Mouse (Mus musculus): ENCODE data around the gene 1700016C15Rik. TPM values are rescaled to one million over a fixed set of nuclear protein-coding genes. Genes with fewer than 3 reads are reported as not detected.

Gene 1700016C15Rik
- polyA plus RNA-seq, 1 experiment from 2014 or later: not detected

GRCm38 (mm10) chr1:177777397-177777796, 47.8 kb downstream of the 1700016C15Rik start:
- no peak overlapping the region for H3K27ac ChIP-seq (ENCODE audit: low read length)
- no peak overlapping the region for H3K4me3 ChIP-seq (replicated peaks; ENCODE audit: low read length)
- WGBS: 85% methylated on average over 2 of the region's 2 CpGs
- no peaks in the 10 kb centered on the region for H3K9me3 ChIP-seq (ENCODE audit: control insufficient read depth, low read length)
- ATAC-seq: no peak
- H3K9ac ChIP-seq (replicated peaks; ENCODE audit: low read depth, low read length): no peak overlapping the region
- no peaks in the 10 kb centered on the region for H3K27me3 ChIP-seq (replicated peaks; ENCODE audit: control insufficient read depth, insufficient read depth, low read length)
- peaks cover 10% of the 10 kb centered on the region for H3K36me3 ChIP-seq (ENCODE audit: control insufficient read depth, insufficient read depth)
- no peak overlapping the region for H3K4me2 ChIP-seq (ENCODE audit: low read length)
- no peaks in the 10 kb centered on the region for H3K4me1 ChIP-seq (replicated peaks; ENCODE audit: control insufficient read depth, insufficient read depth, low read length)

GRCm38 (mm10) chr1:177792835-177793234, 63.2 kb downstream of the 1700016C15Rik start:
- Histone ChIP-seq H3K27me3 (replicated peaks; ENCODE audit: control insufficient read depth, insufficient read depth, low read length) (no peaks in the 10 kb centered on the region), H3K27ac (ENCODE audit: low read length) (no peak overlapping the region), H3K9me3 (ENCODE audit: control insufficient read depth, low read length) (0 out of 2 replicates have a peak, but pooled peaks cover 5% of the 10 kb centered on the region), H3K4me2 (ENCODE audit: low read length) (no peak overlapping the region), H3K4me3 (replicated peaks; ENCODE audit: low read length) (no peak overlapping the region), H3K9ac (replicated peaks; ENCODE audit: low read depth, low read length) (no peak overlapping the region), H3K4me1 (replicated peaks; ENCODE audit: control insufficient read depth, insufficient read depth, low read length) (peaks cover 11% of the 10 kb centered on the region), H3K36me3 (ENCODE audit: control insufficient read depth, insufficient read depth) (no peaks in the 10 kb centered on the region)
- no peak for ATAC-seq
- 88% methylated on average over 3 of the region's 3 CpGs for WGBS

- Histone ChIP-seq H3K27ac (ENCODE audit: low read length) (no peak overlapping the region), H3K4me2 (ENCODE audit: low read length) (peak overlapping the region; percentile 73), H3K9me3 (ENCODE audit: control insufficient read depth, low read length) (no peaks in the 10 kb centered on the region), H3K9ac (replicated peaks; ENCODE audit: low read depth, low read length) (0 out of 2 replicates have a peak overlapping the region, but pooled peaks have one; percentile 26), H3K36me3 (ENCODE audit: control insufficient read depth, insufficient read depth) (no peaks in the 10 kb centered on the region), H3K27me3 (replicated peaks; ENCODE audit: control insufficient read depth, insufficient read depth, low read length) (no peaks in the 10 kb centered on the region), H3K4me3 (replicated peaks; ENCODE audit: low read length) (peak overlapping the region; percentile 74), H3K4me1 (replicated peaks; ENCODE audit: control insufficient read depth, insufficient read depth, low read length) (peaks cover 11% of the 10 kb centered on the region)
- WGBS: 7% methylated on average over 8 of the region's 8 CpGs
- no peak for ATAC-seq
Observed at GRCm38 (mm10) chr1:177794866-177795265, 65.3 kb downstream of the 1700016C15Rik start.

GRCm38 (mm10) chr1:177795421-177796192, 66.0 kb downstream of the 1700016C15Rik start:
- peaks cover 11% of the 10 kb centered on the region for H3K4me1 ChIP-seq (replicated peaks; ENCODE audit: control insufficient read depth, insufficient read depth, low read length)
- peak overlapping the region; percentile 73 for H3K4me2 ChIP-seq (ENCODE audit: low read length)
- peak overlapping the region; percentile 76 for H3K9ac ChIP-seq (replicated peaks; ENCODE audit: low read depth, low read length)
- ATAC-seq: peak; percentile 36
- WGBS: under 1% methylated on average over 41 of the region's 41 CpGs
- H3K4me3 ChIP-seq (replicated peaks; ENCODE audit: low read length): peak overlapping the region; percentile 74
- H3K27ac ChIP-seq (ENCODE audit: low read length): peak overlapping the region; percentile 84
- H3K27me3 ChIP-seq (replicated peaks; ENCODE audit: control insufficient read depth, insufficient read depth, low read length): no peaks in the 10 kb centered on the region
- H3K36me3 ChIP-seq (ENCODE audit: control insufficient read depth, insufficient read depth): no peaks in the 10 kb centered on the region
- no peaks in the 10 kb centered on the region for H3K9me3 ChIP-seq (ENCODE audit: control insufficient read depth, low read length)

- peak within 1 kb of the TSS; percentile 76 for H3K9ac ChIP-seq (replicated peaks; ENCODE audit: low read depth, low read length)
- peak; percentile 98 for ATAC-seq
- peak within 1 kb of the TSS; percentile 74 for H3K4me3 ChIP-seq (replicated peaks; ENCODE audit: low read length)
- peaks cover 11% of the 10 kb centered on the region for H3K4me1 ChIP-seq (replicated peaks; ENCODE audit: control insufficient read depth, insufficient read depth, low read length)
- peak within 1 kb of the TSS; percentile 73 for H3K4me2 ChIP-seq (ENCODE audit: low read length)
- WGBS: 1% methylated on average over 49 of the region's 64 CpGs
- H3K27ac ChIP-seq (ENCODE audit: low read length): peak within 1 kb of the TSS; percentile 84
- H3K9me3 ChIP-seq (ENCODE audit: control insufficient read depth, low read length): no peaks in the 10 kb centered on the region
- H3K27me3 ChIP-seq (replicated peaks; ENCODE audit: control insufficient read depth, insufficient read depth, low read length): no peaks in the 10 kb centered on the region
- H3K36me3 ChIP-seq (ENCODE audit: control insufficient read depth, insufficient read depth): no peaks in the 10 kb centered on the region
Observed at GRCm38 (mm10) chr1:177796193-177796939, 66.8 kb downstream of the 1700016C15Rik start, which contains the start of gene Adss. Gene Adss, minus strand, starts transcription at chr1:177796511.

GRCm38 (mm10) chr1:177797151-177797755, 67.6 kb downstream of the 1700016C15Rik start:
- Histone ChIP-seq H3K9me3 (ENCODE audit: control insufficient read depth, low read length) (no peaks in the 10 kb centered on the region), H3K27ac (ENCODE audit: low read length) (no peak overlapping the region), H3K9ac (replicated peaks; ENCODE audit: low read depth, low read length) (no peak overlapping the region), H3K4me3 (replicated peaks; ENCODE audit: low read length) (no peak overlapping the region), H3K4me1 (replicated peaks; ENCODE audit: control insufficient read depth, insufficient read depth, low read length) (peaks cover 11% of the 10 kb centered on the region), H3K4me2 (ENCODE audit: low read length) (no peak overlapping the region), H3K36me3 (ENCODE audit: control insufficient read depth, insufficient read depth) (no peaks in the 10 kb centered on the region), H3K27me3 (replicated peaks; ENCODE audit: control insufficient read depth, insufficient read depth, low read length) (no peaks in the 10 kb centered on the region)
- 74% methylated on average over 8 of the region's 8 CpGs for WGBS
- no peak for ATAC-seq

Other genes starting within 250 kb of the 1700016C15Rik start
- gene Adss, start 66.7 kb downstream of the 1700016C15Rik start, polyA plus RNA-seq (2015; fragmentation: Nextera tagmentation; extraction: Ambion mirVana): 54.0 and 57.0 TPM in 2 replicates

All from forebrain, embryonic 16.5 days (tissue).